Mouse (Mus musculus) neural tube, embryonic 11.5 days (tissue): ENCODE data around the gene D16Ertd472e. TPM values are rescaled to one million over a fixed set of nuclear protein-coding genes. Genes with fewer than 3 reads are reported as not detected.

ENCODE experiments used
- ATAC-seq: fragments of 200-750 bp; cut with Nextera tagmentation; 2 replicates; pipeline ENCODE4 v1.8.0; 2017; ENCODE audit warnings: moderate number of reproducible peaks, mild to moderate bottlenecking, moderate TSS enrichment, moderate library complexity; ENCODE audit not compliant: insufficient read depth, low FRiP score, low TSS enrichment
- DNase-seq: peaks from one replicate; pipeline ENCODE4 v3.0.0-alpha.2; 2015; ENCODE audit warnings: low spot score
- H3K27ac ChIP-seq: fragments of 300-500 bp; sonication (generic); 2 replicates; pipeline ENCODE4 v1.5.1; 2014; ENCODE audit warnings: low read depth, mild to moderate bottlenecking, low read length
- H3K27me3 ChIP-seq: fragments of 300-500 bp; sonication (generic); 2 replicates; pipeline ENCODE4 v1.6.1; 2014; ENCODE audit warnings: mild to moderate bottlenecking, low read length, mixed read lengths; ENCODE audit not compliant: control insufficient read depth, insufficient read depth
- H3K36me3 ChIP-seq: fragments of 300-500 bp; sonication (generic); 2 replicates; pipeline ENCODE4 v1.6.1; 2014; ENCODE audit warnings: mild to moderate bottlenecking, low read length, moderate library complexity, mixed read lengths; ENCODE audit not compliant: control insufficient read depth, insufficient read depth
- H3K4me1 ChIP-seq: fragments of 300-500 bp; sonication (generic); 2 replicates; pipeline ENCODE4 v1.6.1; 2014; ENCODE audit warnings: low read length, mixed read lengths; ENCODE audit not compliant: control insufficient read depth, insufficient read depth
- H3K4me2 ChIP-seq: fragments of 300-500 bp; sonication (generic); 2 replicates; pipeline ENCODE4 v1.6.1; 2014; ENCODE audit warnings: low read depth, mild to moderate bottlenecking, moderate library complexity
- H3K4me3 ChIP-seq: fragments of 300-500 bp; sonication (generic); 2 replicates; pipeline ENCODE4 v1.5.1; 2014; ENCODE audit warnings: low read depth, low read length
- H3K9ac ChIP-seq: fragments of 300-500 bp; sonication (generic); 2 replicates; pipeline ENCODE4 v1.6.1; 2014; ENCODE audit warnings: mild to moderate bottlenecking, low read length
- H3K9me3 ChIP-seq: fragments of 300-500 bp; sonication (generic); 2 replicates; pipeline ENCODE4 v1.6.1; 2016; ENCODE audit warnings: low read length; ENCODE audit not compliant: control insufficient read depth
- WGBS: fragments of 180-500 bp; shearing (Covaris S2); extraction: QIAGEN DNeasy Blood & Tissue Kit; methylation state at CpG from one replicate; pipeline ENCODE4 v1.1.7; 2014; 5-methylcytosine and 5-hydroxymethylcytosine counted together
- polyA plus RNA-seq: library from polyadenylated mRNA; unstranded; fragments of >200 nt; fragmentation: Nextera tagmentation; extraction: Ambion mirVana; gene quantifications from 2 replicates; pipeline ENCODE4 v1.2.1, GENCODE M21; 2014

D16Ertd472e gene
- polyA plus RNA-seq, 1 experiment from 2014 or later = 17.3 TPM

GRCm38 (mm10) chr16:78591130-78591529 is 14.6 kb upstream of the D16Ertd472e start:
- no peak overlapping the region for H3K4me3 ChIP-seq
- no peaks in the 10 kb centered on the region for H3K36me3 ChIP-seq
- ATAC-seq (no peak), DNase-seq (no peak)
- no peak overlapping the region for H3K9ac ChIP-seq
- no peaks in the 10 kb centered on the region for H3K27me3 ChIP-seq
- H3K27ac ChIP-seq = no peak overlapping the region
- H3K4me2 ChIP-seq = no peak overlapping the region
- H3K9me3 ChIP-seq = no peaks in the 10 kb centered on the region
- 89% methylated on average over 6 of the region's 6 CpGs for WGBS
- no peaks in the 10 kb centered on the region for H3K4me1 ChIP-seq

- no peaks in the 10 kb centered on the region for H3K27me3 ChIP-seq
- H3K36me3 ChIP-seq = no peaks in the 10 kb centered on the region
- no peaks in the 10 kb centered on the region for H3K9me3 ChIP-seq
- ATAC-seq = no peak
- no peak overlapping the region for H3K4me2 ChIP-seq
- no peak overlapping the region for H3K27ac ChIP-seq
- H3K4me3 ChIP-seq = no peak overlapping the region
- H3K9ac ChIP-seq = no peak overlapping the region
- H3K4me1 ChIP-seq = no peaks in the 10 kb centered on the region
- DNase-seq = no peak
- WGBS = 70% methylated on average over 2 of the region's 2 CpGs
Measured at GRCm38 (mm10) chr16:78588821-78589220, 12.3 kb upstream of the D16Ertd472e start.

- ATAC-seq = no peak
- Histone ChIP-seq H3K9ac (no peak overlapping the region), H3K4me1 (no peaks in the 10 kb centered on the region), H3K4me2 (no peak overlapping the region), H3K4me3 (no peak overlapping the region), H3K36me3 (no peaks in the 10 kb centered on the region), H3K9me3 (no peaks in the 10 kb centered on the region), H3K27me3 (no peaks in the 10 kb centered on the region), H3K27ac (no peak overlapping the region)
- 85% methylated on average over 7 of the region's 7 CpGs for WGBS
- no peak for DNase-seq
Measured at GRCm38 (mm10) chr16:78586621-78587020, 10.1 kb upstream of the D16Ertd472e start.

GRCm38 (mm10) chr16:78585664-78586397 is 9.3 kb upstream of the D16Ertd472e start:
- 84% methylated on average over 11 of the region's 11 CpGs for WGBS
- ATAC-seq (no peak), DNase-seq (no peak)
- Histone ChIP-seq H3K36me3 (no peaks in the 10 kb centered on the region), H3K4me1 (no peaks in the 10 kb centered on the region), H3K9ac (no peak overlapping the region), H3K27ac (no peak overlapping the region), H3K4me2 (no peak overlapping the region), H3K4me3 (no peak overlapping the region), H3K9me3 (no peaks in the 10 kb centered on the region), H3K27me3 (no peaks in the 10 kb centered on the region)

GRCm38 (mm10) chr16:78585163-78585562 is 8.7 kb upstream of the D16Ertd472e start:
- Histone ChIP-seq H3K4me2 (no peak overlapping the region), H3K27me3 (no peaks in the 10 kb centered on the region), H3K4me3 (no peak overlapping the region), H3K9ac (no peak overlapping the region), H3K9me3 (no peaks in the 10 kb centered on the region), H3K27ac (no peak overlapping the region), H3K4me1 (no peaks in the 10 kb centered on the region), H3K36me3 (no peaks in the 10 kb centered on the region)
- WGBS = 82% methylated on average over 4 of the region's 4 CpGs
- ATAC-seq = no peak
- DNase-seq = no peak

- no peak for ATAC-seq
- no peaks in the 10 kb centered on the region for H3K36me3 ChIP-seq
- 88% methylated on average over 4 of the region's 4 CpGs for WGBS
- no peak for DNase-seq
- H3K27me3 ChIP-seq = no peaks in the 10 kb centered on the region
- no peak overlapping the region for H3K9ac ChIP-seq
- no peak overlapping the region for H3K27ac ChIP-seq
- H3K9me3 ChIP-seq = no peaks in the 10 kb centered on the region
- H3K4me1 ChIP-seq = no peaks in the 10 kb centered on the region
- no peak overlapping the region for H3K4me3 ChIP-seq
- no peak overlapping the region for H3K4me2 ChIP-seq
Measured at GRCm38 (mm10) chr16:78583968-78584367, 7.5 kb upstream of the D16Ertd472e start.

GRCm38 (mm10) chr16:78580387-78580786 is 3.9 kb upstream of the D16Ertd472e start:
- DNase-seq (no peak), ATAC-seq (no peak)
- Histone ChIP-seq H3K36me3 (no peaks in the 10 kb centered on the region), H3K27ac (no peak overlapping the region), H3K4me3 (no peak overlapping the region), H3K9ac (no peak overlapping the region), H3K27me3 (no peaks in the 10 kb centered on the region), H3K4me2 (no peak overlapping the region), H3K4me1 (no peaks in the 10 kb centered on the region), H3K9me3 (no peaks in the 10 kb centered on the region)
- WGBS = 93% methylated on average over 7 of the region's 7 CpGs

- no peaks in the 10 kb centered on the region for H3K36me3 ChIP-seq
- H3K4me2 ChIP-seq = no peak overlapping the region
- no peak overlapping the region for H3K27ac ChIP-seq
- H3K4me3 ChIP-seq = no peak overlapping the region
- DNase-seq = no peak
- H3K9ac ChIP-seq = no peak overlapping the region
- no peaks in the 10 kb centered on the region for H3K27me3 ChIP-seq
- peaks cover 5% of the 10 kb centered on the region for H3K4me1 ChIP-seq
- 96% methylated on average over 4 of the region's 4 CpGs for WGBS
- no peaks in the 10 kb centered on the region for H3K9me3 ChIP-seq
- ATAC-seq = no peak
Measured at GRCm38 (mm10) chr16:78579386-78579785, 2.9 kb upstream of the D16Ertd472e start.

GRCm38 (mm10) chr16:78577085-78577671 is 670 bp upstream of the D16Ertd472e start:
- Histone ChIP-seq H3K4me2 (peak overlapping the region; percentile 71), H3K27ac (no peak overlapping the region), H3K9me3 (no peaks in the 10 kb centered on the region), H3K4me3 (peak overlapping the region; percentile 77), H3K4me1 (peaks cover 9% of the 10 kb centered on the region), H3K27me3 (no peaks in the 10 kb centered on the region), H3K9ac (peak overlapping the region; percentile 86; the same call in 1 of the 2 replicates), H3K36me3 (no peaks in the 10 kb centered on the region)
- ATAC-seq (peak; percentile 1; the same call in 1 of the 2 replicates), DNase-seq (no peak)
- WGBS = 28% methylated on average over 14 of the region's 14 CpGs
